Mouse (Mus musculus) hindbrain, embryonic 11.5 days (tissue): ENCODE results near the gene Gm28038. TPM values are rescaled to one million over a fixed set of nuclear protein-coding genes. Genes with fewer than 3 reads are reported as not detected.

ENCODE experiments used
- ATAC-seq: fragments of 200-750 bp; cut with Nextera tagmentation; 2 replicates; pipeline ENCODE4 v1.8.0; 2017; ENCODE audit warnings: mild to moderate bottlenecking, moderate TSS enrichment, moderate library complexity; ENCODE audit not compliant: low FRiP score
- DNase-seq: peaks from one replicate; pipeline ENCODE4 v3.0.0-alpha.2; 2015; ENCODE audit warnings: low spot score
- H3K27ac ChIP-seq: fragments of 300-500 bp; sonication (generic); 2 replicates; pipeline ENCODE4 v1.5.1; 2014; ENCODE audit warnings: mild to moderate bottlenecking, low read depth, low read length
- H3K27me3 ChIP-seq: fragments of 300-500 bp; sonication (generic); 2 replicates; pipeline ENCODE4 v1.6.1; 2014; ENCODE audit warnings: mild to moderate bottlenecking, low read length, moderate library complexity, mixed read lengths; ENCODE audit not compliant: control insufficient read depth, insufficient read depth
- H3K36me3 ChIP-seq: fragments of 300-500 bp; sonication (generic); 2 replicates; pipeline ENCODE4 v1.6.1; 2014; ENCODE audit warnings: mild to moderate bottlenecking, low read length, moderate library complexity, mixed read lengths; ENCODE audit not compliant: control insufficient read depth, insufficient read depth
- H3K4me1 ChIP-seq: fragments of 300-500 bp; sonication (generic); replicated peaks from 2 replicates; pipeline ENCODE4 v1.6.1; 2014; ENCODE audit warnings: low read length, mixed read lengths; ENCODE audit not compliant: control insufficient read depth, insufficient read depth
- H3K4me2 ChIP-seq: fragments of 300-500 bp; sonication (generic); replicated peaks from 2 replicates; pipeline ENCODE4 v1.6.1; 2014; ENCODE audit warnings: mild to moderate bottlenecking, low read depth, low read length
- H3K4me3 ChIP-seq: fragments of 300-500 bp; sonication (generic); 2 replicates; pipeline ENCODE4 v1.5.1; 2014; ENCODE audit warnings: low read depth, low read length
- H3K9ac ChIP-seq: fragments of 300-500 bp; sonication (generic); 2 replicates; pipeline ENCODE4 v1.6.1; 2014; ENCODE audit warnings: low read depth, low read length
- H3K9me3 ChIP-seq: fragments of 300-500 bp; sonication (generic); 2 replicates; pipeline ENCODE4 v1.6.1; 2016; ENCODE audit warnings: low read length; ENCODE audit not compliant: control insufficient read depth
- WGBS: fragments of 180-500 bp; shearing (Covaris S2); extraction: QIAGEN DNeasy Blood & Tissue Kit; methylation state at CpG from one replicate; pipeline ENCODE4 v1.1.7; 2014; 5-methylcytosine and 5-hydroxymethylcytosine counted together
- polyA plus RNA-seq: library from polyadenylated mRNA; unstranded; fragments of >200 nt; fragmentation: Nextera tagmentation; extraction: Ambion mirVana; gene quantifications from 2 replicates; pipeline ENCODE4 v1.2.1, GENCODE M21; 2014

Gene Gm28038
- polyA plus RNA-seq, 1 experiment from 2014 or later = not detected

DNA sequence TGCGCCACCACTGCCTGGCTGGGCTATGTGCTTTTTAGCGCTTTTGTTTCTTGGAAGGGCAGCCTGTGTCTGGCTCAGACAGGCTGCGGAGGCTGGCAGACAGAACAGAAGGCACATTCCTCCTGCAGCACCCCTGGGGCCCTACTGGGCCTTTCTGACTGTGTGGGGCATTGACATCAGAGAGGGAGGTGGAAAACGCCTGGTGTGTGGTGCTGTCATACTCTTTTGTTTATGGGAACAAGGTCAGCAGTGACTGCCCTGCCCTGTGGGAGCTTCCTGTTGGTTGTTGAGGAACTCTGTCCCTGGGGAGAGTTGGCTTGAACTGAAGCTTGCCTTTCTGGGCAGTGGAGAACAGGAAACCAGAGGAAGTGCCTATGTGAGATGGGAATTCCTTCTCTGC, 38.3 kb upstream of the Gm28038 start:
- Histone ChIP-seq H3K4me3 (no peak overlapping the region), H3K27ac (no peak overlapping the region), H3K27me3 (no peaks in the 10 kb centered on the region), H3K4me2 (no peak overlapping the region), H3K9ac (no peak overlapping the region), H3K9me3 (no peaks in the 10 kb centered on the region), H3K4me1 (peaks cover 8% of the 10 kb centered on the region; the same call in 1 of the 2 replicates), H3K36me3 (0 out of 2 replicates have a peak, but pooled peaks cover 7% of the 10 kb centered on the region)
- 37% methylated on average over 4 of the region's 4 CpGs for WGBS
- DNase-seq (peak; percentile 27), ATAC-seq (no peak)

DNA sequence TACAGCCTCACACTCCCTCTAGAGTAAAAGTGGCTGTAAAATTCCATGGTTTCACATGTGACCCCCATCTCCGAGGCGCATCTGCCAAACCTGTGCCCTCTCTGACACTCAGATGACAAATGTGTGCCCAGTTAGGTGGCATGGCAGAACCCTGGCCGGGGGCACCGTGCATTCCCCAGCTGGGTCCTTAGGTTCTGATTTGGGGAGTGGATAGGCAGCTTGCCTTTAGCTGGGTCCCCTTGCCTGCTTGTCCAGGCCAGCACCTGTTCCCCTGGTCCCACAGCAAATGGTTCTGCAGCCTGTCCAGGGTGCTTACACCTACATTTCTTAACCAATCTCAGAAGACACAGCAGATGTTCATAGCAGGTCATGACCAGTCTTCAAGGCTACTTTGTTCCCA, 37.5 kb upstream of the Gm28038 start:
- no peak overlapping the region for H3K4me3 ChIP-seq
- no peaks in the 10 kb centered on the region for H3K9me3 ChIP-seq
- peaks cover 8% of the 10 kb centered on the region; the same call in 1 of the 2 replicates for H3K4me1 ChIP-seq
- WGBS = 97% methylated on average over 4 of the region's 4 CpGs
- no peak overlapping the region for H3K4me2 ChIP-seq
- H3K27ac ChIP-seq = no peak overlapping the region
- no peaks in the 10 kb centered on the region for H3K27me3 ChIP-seq
- ATAC-seq (no peak), DNase-seq (no peak)
- H3K9ac ChIP-seq = no peak overlapping the region
- H3K36me3 ChIP-seq = 0 out of 2 replicates have a peak, but pooled peaks cover 7% of the 10 kb centered on the region

DNA sequence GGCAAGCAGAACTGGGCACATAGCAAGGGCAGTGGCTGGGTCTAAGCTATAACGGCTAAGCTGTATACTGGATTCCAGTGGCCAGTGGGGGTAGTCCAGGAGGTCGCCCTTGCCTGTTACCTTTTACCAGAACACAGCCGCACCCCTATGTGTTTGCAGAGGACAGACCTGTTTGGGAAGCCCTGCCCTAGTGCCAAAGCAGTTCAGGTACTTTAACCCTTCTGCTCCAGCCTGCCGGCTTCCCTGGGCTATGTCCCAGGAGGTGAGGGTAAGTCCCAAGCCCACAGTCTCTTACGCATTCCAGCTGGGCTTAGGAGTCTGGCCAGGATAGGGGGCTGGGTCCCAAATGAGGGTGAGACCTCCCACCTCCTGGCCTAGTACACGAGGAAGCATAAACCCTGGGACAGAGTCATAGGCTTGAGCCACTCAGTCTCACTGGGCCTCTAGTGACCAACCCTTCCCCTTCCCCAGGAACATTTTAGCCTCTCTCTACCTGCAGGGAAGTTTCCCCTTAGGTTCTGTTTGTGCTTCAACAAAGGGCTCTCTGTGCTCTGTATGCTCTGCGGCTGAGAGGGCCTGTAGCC, 36.2 kb upstream of the Gm28038 start:
- H3K36me3 ChIP-seq = 0 out of 2 replicates have a peak, but pooled peaks cover 7% of the 10 kb centered on the region
- H3K9ac ChIP-seq = no peak overlapping the region
- H3K27ac ChIP-seq = no peak overlapping the region
- H3K4me1 ChIP-seq = no peaks in the 10 kb centered on the region
- H3K4me3 ChIP-seq = no peak overlapping the region
- no peak for ATAC-seq
- no peaks in the 10 kb centered on the region for H3K27me3 ChIP-seq
- no peak overlapping the region for H3K4me2 ChIP-seq
- no peak for DNase-seq
- H3K9me3 ChIP-seq = no peaks in the 10 kb centered on the region
- WGBS = 82% methylated on average over 7 of the region's 7 CpGs

DNA sequence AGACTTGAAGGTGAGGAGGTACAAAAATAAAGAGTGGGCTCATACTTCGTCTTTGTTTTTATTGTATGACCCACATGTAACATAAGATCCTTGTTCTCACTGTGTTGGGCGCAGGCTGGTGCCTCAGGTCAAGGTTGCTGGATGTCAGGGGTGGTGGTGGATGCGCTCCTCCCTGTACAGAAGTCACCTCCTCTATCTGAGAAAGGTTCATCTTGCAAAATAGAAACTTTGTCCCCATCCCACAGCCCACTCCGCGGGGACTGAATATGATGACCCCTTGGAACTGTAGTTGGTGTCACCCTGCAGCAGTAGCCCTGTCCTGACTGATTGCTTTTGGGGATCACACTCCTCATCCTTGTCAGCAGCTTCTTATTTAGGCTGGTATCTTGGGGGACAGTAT, 33.8 kb upstream of the Gm28038 start:
- H3K4me2 ChIP-seq = no peak overlapping the region
- no peak overlapping the region for H3K9ac ChIP-seq
- no peaks in the 10 kb centered on the region for H3K36me3 ChIP-seq
- H3K27ac ChIP-seq = no peak overlapping the region
- H3K9me3 ChIP-seq = no peaks in the 10 kb centered on the region
- H3K4me1 ChIP-seq = no peaks in the 10 kb centered on the region
- ATAC-seq (no peak), DNase-seq (no peak)
- WGBS = 90% methylated on average over 5 of the region's 5 CpGs
- no peaks in the 10 kb centered on the region for H3K27me3 ChIP-seq
- no peak overlapping the region for H3K4me3 ChIP-seq

DNA sequence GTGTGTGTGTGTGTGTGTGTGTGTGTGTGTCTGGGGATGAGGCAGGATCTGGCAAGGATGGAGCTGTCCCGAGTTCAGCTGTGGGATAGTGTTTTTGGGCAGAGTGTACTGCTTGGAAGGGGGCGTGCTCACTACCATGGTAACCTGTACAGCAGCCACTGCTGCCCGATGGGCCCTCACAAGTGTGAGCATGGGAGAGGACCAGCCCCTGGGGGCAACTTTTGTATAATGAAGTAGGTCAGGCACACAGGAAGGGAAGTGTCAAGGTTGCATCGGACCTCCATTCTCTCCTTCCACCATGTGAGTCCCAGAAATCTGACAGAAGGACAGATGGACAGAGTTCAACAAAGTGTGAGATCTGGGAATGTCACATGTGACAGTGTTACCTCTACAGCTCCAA, 33.2 kb upstream of the Gm28038 start:
- no peak overlapping the region for H3K4me2 ChIP-seq
- H3K4me1 ChIP-seq = no peaks in the 10 kb centered on the region
- H3K9me3 ChIP-seq = no peaks in the 10 kb centered on the region
- H3K4me3 ChIP-seq = no peak overlapping the region
- no peaks in the 10 kb centered on the region for H3K36me3 ChIP-seq
- H3K27me3 ChIP-seq = no peaks in the 10 kb centered on the region
- ATAC-seq (no peak), DNase-seq (no peak)
- H3K27ac ChIP-seq = no peak overlapping the region
- no peak overlapping the region for H3K9ac ChIP-seq
- WGBS = 83% methylated on average over 4 of the region's 4 CpGs

DNA sequence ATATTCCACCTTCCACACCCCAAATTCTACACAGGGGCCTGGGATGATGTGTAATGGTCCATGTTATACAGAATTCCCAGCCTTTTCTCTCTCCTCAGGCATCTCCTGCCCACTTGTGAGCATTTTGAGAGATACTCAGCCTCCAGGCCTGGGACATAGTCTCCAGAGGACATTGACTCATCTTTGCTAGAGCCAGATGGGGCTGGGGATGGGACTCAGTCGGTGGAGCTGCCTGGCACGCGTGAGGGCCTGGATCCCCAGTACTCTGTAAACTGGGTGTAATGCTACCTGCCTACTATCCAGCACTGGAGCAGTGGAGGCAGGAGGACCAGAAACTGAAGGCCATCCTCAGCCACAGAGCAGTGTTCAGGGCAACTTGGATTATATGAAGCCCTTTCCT, 31.7 kb upstream of the Gm28038 start:
- Histone ChIP-seq H3K27me3 (no peaks in the 10 kb centered on the region), H3K27ac (no peak overlapping the region), H3K36me3 (no peaks in the 10 kb centered on the region), H3K4me2 (no peak overlapping the region), H3K9me3 (no peaks in the 10 kb centered on the region), H3K9ac (no peak overlapping the region), H3K4me3 (no peak overlapping the region), H3K4me1 (no peaks in the 10 kb centered on the region)
- DNase-seq = no peak
- 96% methylated on average over 3 of the region's 3 CpGs for WGBS
- ATAC-seq = no peak

DNA sequence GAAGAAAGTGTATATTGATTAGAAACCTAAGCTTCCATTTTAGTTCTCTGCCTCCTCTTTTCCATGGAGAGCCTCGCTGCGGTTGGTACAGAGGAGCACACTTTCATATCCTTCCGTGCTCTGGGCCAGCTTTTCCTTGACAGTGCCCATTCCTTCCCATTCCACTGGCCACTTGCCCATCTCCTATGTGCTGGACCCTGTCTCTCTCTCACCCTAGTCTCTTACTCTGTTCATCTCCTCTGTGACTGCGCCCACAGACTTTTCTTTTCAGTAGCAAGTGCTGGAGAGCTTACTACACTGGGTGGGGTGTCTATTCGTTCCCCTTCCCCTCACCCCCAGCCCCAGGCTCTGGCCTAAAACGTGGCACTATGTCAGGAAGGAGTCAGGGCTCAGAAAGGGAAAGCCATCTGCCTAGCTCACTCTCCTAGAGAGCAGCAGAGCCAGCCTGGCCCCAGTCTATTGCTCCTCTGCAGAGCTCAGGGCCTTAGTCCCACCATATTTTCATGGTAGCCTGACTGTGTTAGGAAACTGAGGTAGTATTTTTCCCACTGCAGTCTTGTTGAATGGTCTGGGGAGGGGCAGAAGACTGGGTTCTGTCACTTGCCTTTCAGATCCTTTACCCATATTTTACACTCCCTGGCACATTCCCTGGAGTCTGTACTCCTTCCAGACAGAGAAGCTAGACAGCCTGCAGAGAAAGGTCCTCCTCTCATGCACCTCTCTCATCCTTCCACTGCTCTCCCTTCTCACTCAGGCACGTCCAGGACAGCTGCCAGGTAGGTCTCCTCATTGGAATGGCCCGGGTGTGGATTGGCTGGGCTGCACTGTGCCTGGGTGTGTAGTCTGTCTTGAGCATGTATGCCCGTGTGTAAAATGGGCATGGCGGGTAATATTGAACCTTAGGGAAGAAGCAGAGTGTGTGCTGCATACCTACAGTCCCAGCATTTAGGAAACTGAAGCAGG, 30.4 kb upstream of the Gm28038 start:
- Histone ChIP-seq H3K9ac (no peak overlapping the region), H3K4me3 (no peak overlapping the region), H3K27me3 (no peaks in the 10 kb centered on the region), H3K27ac (no peak overlapping the region), H3K36me3 (no peaks in the 10 kb centered on the region), H3K4me1 (no peaks in the 10 kb centered on the region), H3K9me3 (no peaks in the 10 kb centered on the region), H3K4me2 (no peak overlapping the region)
- no peak for DNase-seq
- no peak for ATAC-seq
- 87% methylated on average over 10 of the region's 10 CpGs for WGBS

DNA sequence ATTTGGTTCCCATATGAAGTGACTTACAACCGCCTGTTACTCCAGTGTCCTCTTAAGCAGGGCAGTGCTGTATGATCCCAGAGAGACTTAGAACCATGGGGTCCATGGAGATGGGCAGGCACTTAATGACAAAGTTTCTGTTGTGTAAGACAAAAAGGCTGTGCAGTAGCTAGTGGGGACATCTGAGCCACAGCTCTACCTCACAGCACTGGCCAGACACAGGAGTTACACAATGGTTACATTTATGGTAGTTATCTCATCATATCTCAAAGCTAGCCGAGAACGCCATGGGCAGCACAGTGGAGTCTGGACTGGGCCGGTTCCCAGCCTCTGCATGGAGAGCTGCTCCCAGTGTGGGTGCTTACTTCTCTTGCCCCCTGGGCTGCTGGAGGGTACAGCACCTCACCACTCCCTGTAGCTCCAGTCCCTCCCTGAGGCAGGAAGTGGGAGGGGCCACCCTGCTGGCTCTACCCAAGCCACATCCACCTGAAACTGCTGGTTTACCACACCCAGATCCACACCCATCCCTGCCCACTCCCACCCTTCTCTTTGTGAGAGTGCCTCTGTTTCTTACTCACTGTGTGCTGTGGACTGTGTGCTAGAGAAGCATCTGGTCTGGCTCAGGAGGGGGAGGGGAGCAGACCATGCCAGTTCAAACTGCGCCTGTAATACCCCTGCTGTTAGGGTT, 29.3 kb upstream of the Gm28038 start:
- Histone ChIP-seq H3K27ac (no peak overlapping the region), H3K27me3 (no peaks in the 10 kb centered on the region), H3K9me3 (no peaks in the 10 kb centered on the region), H3K36me3 (0 out of 2 replicates have a peak, but pooled peaks cover 2% of the 10 kb centered on the region), H3K9ac (no peak overlapping the region), H3K4me1 (no peaks in the 10 kb centered on the region), H3K4me2 (no peak overlapping the region), H3K4me3 (no peak overlapping the region)
- ATAC-seq (no peak), DNase-seq (no peak)
- WGBS = 78% methylated on average over 5 of the region's 5 CpGs
